Comparison of ENCODE assay signal across 23 mouse cellular contexts in genomic region chr15:80714299-80714698, GRCm38 (mm10).
"Had no signal": no experiment of that assay in that cellular context is flagged by ENCODE, and none has a peak within 500 bp of the region (broad histone marks: within the 10 kb centered on the region; RNA-seq: fewer than 3 reads in every experiment).

No protein-coding gene starts in this region.

- H3K9ac ChIP-seq: liver, embryonic 13.5 days; liver, embryonic 15.5 days; liver, postnatal 0 days; lung, embryonic 15.5 days; midbrain, embryonic 12.5 days; midbrain, embryonic 15.5 days; neural tube, embryonic 13.5 days; neural tube, embryonic 15.5 days; stomach, embryonic 15.5 days had no signal

- H3K27ac ChIP-seq: liver, embryonic 13.5 days; liver, embryonic 15.5 days; lung, embryonic 15.5 days; macrophage; midbrain, embryonic 12.5 days; midbrain, embryonic 15.5 days; neural tube, embryonic 13.5 days; neural tube, embryonic 15.5 days; stomach, embryonic 15.5 days; stomach, postnatal 0 days had no signal

- H3K36me3 ChIP-seq: liver, embryonic 13.5 days; liver, embryonic 15.5 days; lung, embryonic 15.5 days; midbrain, embryonic 12.5 days; midbrain, embryonic 15.5 days; neural tube, embryonic 13.5 days; neural tube, embryonic 15.5 days; stomach, embryonic 15.5 days had no signal

- ATAC-seq: liver, postnatal 0 days; lung, postnatal 0 days; midbrain, embryonic 15.5 days had no signal

- H3K4me3 ChIP-seq: liver, embryonic 13.5 days; liver, embryonic 15.5 days; lung, embryonic 15.5 days; megakaryocyte, embryonic 14.5 days; midbrain, embryonic 12.5 days; midbrain, embryonic 15.5 days; neural tube, embryonic 13.5 days; neural tube, embryonic 15.5 days; stomach, embryonic 15.5 days had no signal

- H3K27me3 ChIP-seq: liver, embryonic 13.5 days; liver, embryonic 15.5 days; lung, embryonic 15.5 days; megakaryocyte, embryonic 14.5 days; midbrain, embryonic 12.5 days; midbrain, embryonic 15.5 days; neural tube, embryonic 13.5 days; neural tube, embryonic 15.5 days; stomach, embryonic 15.5 days had no signal

- H3K4me1 ChIP-seq: stomach, embryonic 15.5 days had no signal

- H3K4me2 ChIP-seq: liver, embryonic 13.5 days; liver, embryonic 15.5 days; lung, embryonic 15.5 days; midbrain, embryonic 12.5 days; midbrain, embryonic 15.5 days; neural tube, embryonic 13.5 days; neural tube, embryonic 15.5 days; stomach, embryonic 15.5 days had no signal

- DNase-seq: liver, embryonic 13.5 days; liver, postnatal 0 days; lung, adult 2 months; lung, postnatal 14 days; lung, postnatal 36 days; retina, postnatal 1 day; right cerebral cortex, adult 18-20 months; right cerebral cortex, postnatal 25 days; right cerebral cortex, postnatal 4 days; thymus, adult 2 months; thymus, postnatal 25 days; thymus, postnatal 4 days had no signal

- H3K9me3 ChIP-seq: liver, embryonic 13.5 days; liver, embryonic 15.5 days; lung, embryonic 15.5 days; megakaryocyte, embryonic 14.5 days; midbrain, embryonic 12.5 days; midbrain, embryonic 15.5 days; neural tube, embryonic 13.5 days; neural tube, embryonic 15.5 days; stomach, embryonic 15.5 days had no signal
